Mouse (Mus musculus) monocyte, adult 5-6 weeks (primary cell): Measurements from ENCODE around the gene Helz. TPM values are rescaled to one million over a fixed set of nuclear protein-coding genes. Genes with fewer than 3 reads are reported as not detected.
"Not testable (repeated sequence)": the region's sequence is repeated elsewhere in the genome, so short reads cannot be mapped to it uniquely, and the experiment has no call there.

Experiments
- ATAC-seq: fragments of 153-309, 156-312 bp; replicated peaks from 2 replicates; pipeline ENCODE4 v1.8.0; 2017; ENCODE audit warnings: mild to moderate bottlenecking; ENCODE audit not compliant: low TSS enrichment, insufficient number of reproducible peaks, severe bottlenecking, poor library complexity, low FRiP score
- total RNA-seq: library from RNA; stranded (forward); fragments of 200-1000, 200-491, 200-594 nt; gene quantifications from 3 replicates; pipeline ENCODE4 v1.2.3, GENCODE M21; 2017

Gene Helz
- total RNA-seq, 1 experiment from 2014 or later, result 34.1 TPM

DNA sequence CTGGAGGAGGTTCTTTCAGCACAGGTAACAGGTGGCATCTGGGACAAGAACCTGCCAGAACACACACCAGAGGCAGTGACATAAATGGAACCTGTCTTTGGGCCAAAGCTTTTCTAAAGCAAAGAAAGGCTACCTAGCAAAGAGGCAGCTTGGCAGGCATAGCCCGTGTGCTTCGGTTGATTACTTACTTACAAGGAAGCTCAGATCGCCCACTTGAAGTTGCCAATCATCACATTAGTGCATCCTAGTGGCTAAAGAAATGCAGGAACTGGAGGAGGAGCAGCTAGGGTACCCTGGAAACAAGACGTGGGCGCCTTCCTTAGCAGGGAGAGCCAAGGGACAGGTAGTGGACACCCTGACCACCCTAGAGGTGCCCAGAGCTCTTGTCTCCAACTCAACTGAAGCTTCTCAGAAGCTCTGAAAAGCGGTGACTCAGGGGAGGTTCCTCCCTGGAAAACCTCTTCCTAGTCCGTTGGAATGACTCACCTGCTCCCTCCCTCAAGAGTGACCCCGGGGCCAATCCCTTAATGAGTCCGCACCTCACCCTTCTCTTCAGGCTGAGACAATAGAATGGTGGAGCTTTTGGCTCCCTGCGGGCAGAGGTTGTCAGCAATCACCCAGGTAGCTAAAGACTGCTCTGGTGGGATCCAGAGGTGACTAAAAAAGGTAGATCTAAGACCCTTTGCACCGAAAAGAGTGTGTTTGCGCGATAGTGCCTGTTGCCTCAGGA is 1.8 kb upstream of the Helz start:
- no peak for ATAC-seq

DNA sequence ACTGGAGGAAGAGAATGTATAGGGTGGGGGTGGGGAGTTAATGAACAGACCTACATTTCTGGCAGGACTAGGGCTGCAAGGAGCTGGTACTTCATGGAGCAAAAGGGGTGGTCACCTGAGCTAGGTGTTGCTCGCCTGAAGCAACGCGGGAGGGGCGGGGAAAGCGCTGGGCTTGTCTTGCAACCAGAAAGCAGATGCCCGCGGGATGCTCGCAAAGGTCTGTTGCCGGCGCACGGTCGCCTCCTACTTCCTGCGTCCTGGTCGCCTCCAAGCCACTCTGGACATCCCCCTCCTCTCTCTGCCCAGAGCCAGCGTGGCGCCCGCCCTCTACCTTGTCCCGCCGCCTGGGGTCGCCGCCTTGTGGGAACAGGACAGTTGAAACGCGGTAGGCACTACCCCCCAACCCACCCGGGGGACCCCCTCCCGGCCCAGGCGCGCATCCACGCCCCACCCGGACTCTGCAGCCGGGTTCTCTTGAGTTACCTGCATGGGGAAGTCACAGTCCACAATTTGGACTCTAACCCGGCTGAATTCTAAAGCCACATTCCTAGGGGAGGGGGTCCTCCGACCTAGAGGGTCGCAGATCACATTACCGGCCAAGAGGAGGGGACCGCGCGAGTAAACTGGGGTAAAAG is 946 bp upstream of the Helz start:
- no peak for ATAC-seq

- no peak for ATAC-seq
Observed at GRCm38 (mm10) chr11:107548204-107548975, 660 bp downstream of the Helz start.

DNA sequence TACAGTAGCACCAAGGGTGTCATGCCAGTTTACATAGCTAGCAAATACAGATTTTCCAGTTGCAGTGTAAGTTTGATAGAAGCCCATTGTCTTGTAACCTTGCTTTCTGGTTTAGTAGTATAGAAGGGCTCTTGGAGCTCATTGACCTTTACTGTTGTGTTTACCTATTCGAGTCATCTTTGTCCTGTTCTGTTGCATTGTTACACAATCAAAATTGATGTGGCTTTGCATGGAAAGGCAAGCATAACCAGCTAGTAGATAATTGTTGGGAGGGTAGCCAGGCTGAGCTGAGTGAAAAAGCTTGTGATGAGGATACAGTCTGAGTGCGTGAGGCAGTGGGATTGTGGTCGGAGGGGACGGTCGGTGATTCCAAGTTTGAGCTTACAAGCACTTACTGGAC is 12.1 kb downstream of the Helz start:
- no peak for ATAC-seq

- ATAC-seq, result no peak
Observed at GRCm38 (mm10) chr11:107567431-107567830, 19.7 kb downstream of the Helz start.

GRCm38 (mm10) chr11:107568466-107568995 is 20.8 kb downstream of the Helz start:
- ATAC-seq, result no peak

- ATAC-seq, result not testable (repeated sequence)
Observed at GRCm38 (mm10) chr11:107570891-107571290, 23.2 kb downstream of the Helz start.

GRCm38 (mm10) chr11:107571318-107571717 is 23.6 kb downstream of the Helz start:
- ATAC-seq, result no peak

GRCm38 (mm10) chr11:107572551-107572950 is 24.8 kb downstream of the Helz start:
- ATAC-seq, result no peak

GRCm38 (mm10) chr11:107573061-107573692 is 25.4 kb downstream of the Helz start:
- ATAC-seq, result no peak

- no peak for ATAC-seq
Observed at GRCm38 (mm10) chr11:107573847-107574246, 26.1 kb downstream of the Helz start.

DNA sequence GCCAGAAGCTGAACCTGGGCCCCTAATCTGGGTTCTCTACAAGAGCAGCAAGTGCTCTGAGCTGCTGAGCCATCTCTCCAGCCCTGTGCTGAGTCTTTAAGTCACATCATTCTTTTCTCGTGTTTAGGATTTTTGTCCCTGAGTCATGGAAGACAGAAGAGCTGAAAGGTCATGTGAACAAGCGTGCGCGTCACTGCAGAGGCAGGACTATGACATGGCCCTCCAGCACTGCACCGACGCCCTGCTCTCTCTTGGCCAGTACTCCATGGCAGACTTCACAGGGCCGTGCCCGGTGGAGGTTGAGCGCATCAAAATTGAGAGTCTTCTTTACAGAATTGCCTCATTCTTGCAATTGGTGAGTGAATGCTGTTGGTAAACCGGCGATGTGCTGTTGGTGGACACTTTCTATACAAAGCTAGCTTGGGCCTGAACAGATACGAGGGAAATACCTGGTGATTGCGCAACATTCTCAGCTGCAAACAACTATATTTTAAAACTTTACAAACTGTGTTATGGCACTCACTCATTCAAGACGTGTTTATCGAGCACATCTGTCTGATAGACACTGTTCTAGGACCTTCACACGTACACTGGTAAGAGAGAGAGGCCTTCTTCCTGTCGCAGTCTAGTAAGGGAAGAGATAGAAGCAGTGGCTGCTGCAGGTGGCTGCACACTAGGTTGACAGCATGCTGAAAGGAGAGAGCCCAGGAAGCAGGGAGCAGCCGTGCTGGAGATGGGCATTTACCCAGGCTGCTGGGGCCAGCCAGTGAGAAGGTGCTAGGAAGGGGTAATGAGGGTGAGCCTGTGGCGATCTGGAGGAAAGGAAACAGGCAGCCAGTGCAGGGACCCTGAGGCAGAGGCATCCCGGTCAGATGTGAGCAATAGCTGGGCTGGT is 27.3 kb downstream of the Helz start:
- ATAC-seq, result no peak

- ATAC-seq, result no peak
Observed at GRCm38 (mm10) chr11:107576186-107576585, 28.5 kb downstream of the Helz start.

GRCm38 (mm10) chr11:107577400-107577799 is 29.7 kb downstream of the Helz start:
- no peak for ATAC-seq

DNA sequence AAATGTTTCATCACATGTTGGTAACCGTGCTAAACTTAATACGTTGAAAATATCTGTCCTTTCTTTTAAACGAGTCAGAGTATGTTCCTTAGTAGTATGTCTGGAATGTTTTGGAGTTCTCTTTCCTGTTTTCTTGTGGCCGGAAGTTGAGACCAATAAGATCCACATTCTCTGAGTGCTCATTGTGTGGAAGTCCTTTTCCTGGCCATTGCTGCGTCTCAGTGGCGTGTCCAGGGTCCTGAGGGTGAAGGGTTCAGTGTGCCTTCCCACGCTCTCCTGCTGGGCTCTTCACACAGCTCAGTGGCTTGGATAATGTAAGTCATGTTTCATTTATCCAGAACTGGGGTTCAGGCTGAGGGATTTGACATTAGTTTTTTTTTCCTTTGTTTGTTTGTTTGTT is 30.5 kb downstream of the Helz start:
- ATAC-seq, result no peak

GRCm38 (mm10) chr11:107580786-107581185 is 33.1 kb downstream of the Helz start:
- no peak for ATAC-seq

DNA sequence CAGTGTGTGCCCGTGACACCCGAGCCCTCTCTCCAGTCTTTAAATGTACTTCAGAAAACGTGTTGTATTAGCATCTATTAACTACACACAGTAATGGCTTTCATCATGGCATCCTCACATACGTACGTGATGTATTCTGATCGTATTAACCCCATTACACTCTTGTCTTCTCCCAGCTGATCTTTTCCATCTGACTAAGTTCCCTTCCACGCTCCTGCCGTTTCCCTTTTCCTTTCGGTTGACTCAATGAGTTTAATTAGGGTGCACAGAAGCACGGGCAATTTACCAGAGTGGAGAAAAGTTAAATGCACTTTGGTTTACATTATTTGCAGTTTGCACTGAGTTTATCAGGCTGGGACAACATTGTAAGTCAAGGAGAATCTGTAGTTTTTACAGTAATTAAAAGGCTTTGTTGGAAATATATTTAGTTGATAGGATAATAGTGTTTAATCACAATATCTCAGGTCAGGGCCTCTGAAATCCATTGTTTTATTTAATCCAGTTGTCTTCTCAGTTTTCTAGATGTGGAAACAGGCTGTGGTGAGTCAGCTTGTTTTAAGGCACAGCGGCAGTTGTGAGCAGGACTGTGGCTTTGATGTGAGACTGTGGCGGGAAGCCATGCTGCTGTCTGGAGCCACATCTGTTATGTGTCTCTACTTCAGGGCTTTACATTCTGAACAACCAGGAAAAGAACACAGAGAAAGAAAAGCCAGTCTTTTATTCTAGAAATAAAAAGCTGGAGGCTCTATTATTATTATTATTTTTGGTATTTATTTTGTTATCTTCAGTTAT is 37.1 kb downstream of the Helz start:
- ATAC-seq, result no peak
